Mouse (Mus musculus) hindbrain, embryonic 15.5 days (tissue): Measurements from ENCODE around the gene Alms1. TPM values are rescaled to one million over a fixed set of nuclear protein-coding genes. Genes with fewer than 3 reads are reported as not detected.
A peak's percentile ranks its signal among the peaks of the same experiment; 100 is the strongest.

ENCODE experiments used
- ATAC-seq: fragments of 200-750 bp; cut with Nextera tagmentation; 2 replicates; pipeline ENCODE4 v1.8.0; 2017; ENCODE audit warnings: low read depth, moderate number of reproducible peaks, moderate TSS enrichment; ENCODE audit not compliant: low FRiP score
- H3K27ac ChIP-seq: fragments of 300-500 bp; sonication (generic); replicated peaks from 2 replicates; pipeline ENCODE4 v1.5.1; 2015; ENCODE audit warnings: mild to moderate bottlenecking, inconsistent platforms
- H3K27me3 ChIP-seq: fragments of 300-500 bp; sonication (generic); 2 replicates; pipeline ENCODE4 v1.6.1; 2015; ENCODE audit warnings: control low read depth, inconsistent platforms
- H3K36me3 ChIP-seq: fragments of 300-500 bp; sonication (generic); 2 replicates; pipeline ENCODE4 v1.6.1; 2015; ENCODE audit warnings: control low read depth, inconsistent platforms
- H3K4me1 ChIP-seq: fragments of 300-500 bp; sonication (generic); replicated peaks from 2 replicates; pipeline ENCODE4 v1.6.1; 2015; ENCODE audit warnings: control low read depth, inconsistent platforms
- H3K4me2 ChIP-seq: fragments of 300-500 bp; sonication (generic); 2 replicates; pipeline ENCODE4 v1.6.1; 2015; ENCODE audit warnings: moderate library complexity, mild to moderate bottlenecking, inconsistent platforms
- H3K4me3 ChIP-seq: fragments of 300-500 bp; sonication (generic); 2 replicates; pipeline ENCODE4 v1.5.1; 2015; ENCODE audit warnings: mild to moderate bottlenecking, inconsistent platforms
- H3K9ac ChIP-seq: fragments of 300-500 bp; sonication (generic); 2 replicates; pipeline ENCODE4 v1.6.1; 2015; ENCODE audit warnings: inconsistent platforms
- H3K9me3 ChIP-seq: fragments of 300-500 bp; sonication (generic); 2 replicates; pipeline ENCODE4 v1.6.1; 2016; ENCODE audit warnings: control low read depth, inconsistent platforms
- WGBS: fragments of 180-500 bp; shearing (Covaris S2); methylation state at CpG from one replicate; pipeline ENCODE4 v1.1.7; 2015; 5-methylcytosine and 5-hydroxymethylcytosine counted together
- polyA plus RNA-seq: library from polyadenylated mRNA; unstranded; fragments of >200 nt; fragmentation: Nextera tagmentation; extraction: Ambion mirVana; gene quantifications from 2 replicates; pipeline ENCODE4 v1.2.1, GENCODE M21; 2015

Alms1 gene
- 4.5 and 5.1 TPM in 2 replicates for polyA plus RNA-seq

DNA sequence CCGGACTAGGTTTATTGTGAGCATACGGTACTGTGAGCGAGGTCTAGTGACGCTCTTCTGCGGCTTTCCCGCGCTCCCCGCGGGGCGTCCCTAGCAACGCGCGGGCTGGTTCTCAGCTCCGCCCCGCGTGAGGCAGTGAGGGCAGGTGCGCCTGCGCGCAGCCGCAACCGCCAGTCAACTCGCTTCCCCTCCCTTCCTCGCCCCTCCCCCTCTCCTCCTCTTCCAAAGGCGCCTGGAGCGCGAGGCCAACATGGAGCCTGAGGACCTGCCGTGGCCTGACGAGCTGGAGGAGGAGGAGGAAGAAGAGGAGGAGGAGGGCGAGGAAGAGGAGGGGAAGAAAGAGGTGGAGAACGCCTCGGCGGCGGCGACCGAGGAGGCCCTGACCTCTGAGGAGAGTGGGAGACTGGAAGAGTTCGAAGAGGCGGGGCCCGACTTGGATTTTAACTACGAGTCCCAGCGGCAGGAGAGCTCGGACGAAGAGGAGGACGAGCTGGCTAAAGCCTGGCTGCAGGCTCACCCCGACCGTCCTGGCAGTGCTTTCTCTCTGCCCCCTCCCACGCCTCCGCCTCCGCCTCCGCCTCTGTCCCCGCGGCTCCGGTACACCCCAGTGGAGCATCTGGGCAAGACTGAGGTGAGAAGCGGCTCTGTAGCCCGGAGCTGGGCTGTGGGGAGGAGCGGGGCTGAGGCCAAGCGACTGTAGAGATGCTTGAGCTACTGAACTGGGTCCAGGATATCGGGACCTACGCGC, at the start of gene Alms1:
Gene Alms1 (plus strand): TSS at position 136 of the 748 bp plus-strand sequence.
- Histone ChIP-seq H3K27ac (peak within 1 kb of the TSS; percentile 92), H3K9ac (peak within 1 kb of the TSS; percentile 90), H3K9me3 (no peaks in the 10 kb centered on the region), H3K36me3 (no peaks in the 10 kb centered on the region), H3K27me3 (no peaks in the 10 kb centered on the region), H3K4me3 (peak within 1 kb of the TSS; percentile 99), H3K4me2 (peak within 1 kb of the TSS; percentile 71), H3K4me1 (peaks cover 28% of the 10 kb centered on the region)
- peak; percentile 98 for ATAC-seq
- under 1% methylated on average over 55 of the region's 59 CpGs for WGBS

- H3K27me3 ChIP-seq, result no peaks in the 10 kb centered on the region
- no peaks in the 10 kb centered on the region for H3K9me3 ChIP-seq
- H3K4me3 ChIP-seq, result no peak overlapping the region
- no peak overlapping the region for H3K27ac ChIP-seq
- no peak overlapping the region for H3K4me2 ChIP-seq
- no peak overlapping the region for H3K9ac ChIP-seq
- no peak for ATAC-seq
- H3K4me1 ChIP-seq, result no peaks in the 10 kb centered on the region
- H3K36me3 ChIP-seq, result no peaks in the 10 kb centered on the region
- 76% methylated on average over 10 of the region's 10 CpGs for WGBS
These were observed 43.8 kb upstream of the Alms1 start for GRCm38 (mm10) chr6:85543351-85544175.

GRCm38 (mm10) chr6:85544251-85544881, 43.0 kb upstream of the Alms1 start:
- H3K27ac ChIP-seq, result no peak overlapping the region
- H3K36me3 ChIP-seq, result no peaks in the 10 kb centered on the region
- H3K4me1 ChIP-seq, result no peaks in the 10 kb centered on the region
- H3K9ac ChIP-seq, result no peak overlapping the region
- 62% methylated on average over 13 of the region's 13 CpGs for WGBS
- no peak for ATAC-seq
- H3K9me3 ChIP-seq, result no peaks in the 10 kb centered on the region
- H3K4me2 ChIP-seq, result peak overlapping the region; percentile 35
- no peaks in the 10 kb centered on the region for H3K27me3 ChIP-seq
- H3K4me3 ChIP-seq, result no peak overlapping the region

GRCm38 (mm10) chr6:85547642-85548041, 39.7 kb upstream of the Alms1 start:
- H3K4me2 ChIP-seq, result no peak overlapping the region
- ATAC-seq, result no peak
- no peaks in the 10 kb centered on the region for H3K27me3 ChIP-seq
- no peak overlapping the region for H3K27ac ChIP-seq
- WGBS, result 89% methylated on average over 5 of the region's 5 CpGs
- H3K4me1 ChIP-seq, result no peaks in the 10 kb centered on the region
- H3K9ac ChIP-seq, result no peak overlapping the region
- H3K9me3 ChIP-seq, result no peaks in the 10 kb centered on the region
- H3K4me3 ChIP-seq, result no peak overlapping the region
- H3K36me3 ChIP-seq, result no peaks in the 10 kb centered on the region

DNA sequence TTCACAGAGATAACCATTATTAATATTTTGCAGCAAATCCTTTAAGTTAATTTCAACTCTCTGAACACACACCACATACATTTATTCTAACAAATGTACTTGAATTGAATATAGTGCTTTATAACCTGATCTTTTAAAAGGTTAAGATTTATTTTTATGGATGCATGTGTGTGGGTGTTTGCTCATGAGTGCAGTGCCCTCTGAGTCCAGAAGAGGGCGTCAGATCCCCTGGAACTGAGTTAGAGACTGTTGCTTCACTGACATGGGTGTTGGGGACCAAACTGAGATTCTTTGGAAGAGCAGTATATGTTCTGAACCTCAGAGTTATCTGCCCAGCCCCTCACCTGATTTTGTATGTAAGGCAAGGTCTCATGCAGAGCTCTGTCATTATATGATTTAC, 25.0 kb upstream of the Alms1 start:
- Histone ChIP-seq H3K27me3 (no peaks in the 10 kb centered on the region), H3K4me2 (no peak overlapping the region), H3K27ac (no peak overlapping the region), H3K36me3 (no peaks in the 10 kb centered on the region), H3K4me3 (no peak overlapping the region), H3K9ac (no peak overlapping the region), H3K9me3 (no peaks in the 10 kb centered on the region), H3K4me1 (no peaks in the 10 kb centered on the region)
- WGBS, result 39% methylated on average over 1 of the region's 1 CpGs
- ATAC-seq, result no peak

DNA sequence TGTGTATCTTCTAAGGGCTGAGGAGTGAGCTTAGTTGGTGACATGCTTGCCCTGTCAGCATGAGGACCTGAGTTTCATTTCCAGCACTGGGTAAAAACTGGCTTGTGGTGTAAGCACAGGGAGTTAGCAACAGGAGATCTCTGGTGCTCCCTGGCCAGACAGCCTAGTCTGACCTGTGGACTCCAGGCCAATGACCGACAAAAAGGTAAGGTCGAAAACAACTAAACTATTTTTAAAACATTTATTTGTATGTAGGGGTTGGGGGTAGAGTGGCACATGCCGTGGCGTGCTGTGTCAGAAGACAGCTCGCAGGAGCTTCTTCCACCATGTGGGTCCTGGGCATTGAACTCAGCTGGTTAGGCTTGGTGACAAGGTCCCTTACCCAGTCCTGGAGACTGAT, 14.5 kb upstream of the Alms1 start:
- 91% methylated on average over 5 of the region's 5 CpGs for WGBS
- ATAC-seq, result no peak

GRCm38 (mm10) chr6:85581688-85582087, 5.6 kb upstream of the Alms1 start:
- ATAC-seq, result no peak
- H3K27ac ChIP-seq, result no peak overlapping the region
- H3K4me2 ChIP-seq, result no peak overlapping the region
- H3K9ac ChIP-seq, result no peak overlapping the region
- H3K36me3 ChIP-seq, result no peaks in the 10 kb centered on the region
- H3K9me3 ChIP-seq, result no peaks in the 10 kb centered on the region
- H3K27me3 ChIP-seq, result no peaks in the 10 kb centered on the region
- 89% methylated on average over 5 of the region's 5 CpGs for WGBS
- no peak overlapping the region for H3K4me3 ChIP-seq
- H3K4me1 ChIP-seq, result no peaks in the 10 kb centered on the region

More for the DNA sequence above, 14.5 kb upstream of the Alms1 start:
- H3K9me3 ChIP-seq, result no peaks in the 10 kb centered on the region
- H3K4me2 ChIP-seq, result no peak overlapping the region
- H3K27me3 ChIP-seq, result no peaks in the 10 kb centered on the region
- no peaks in the 10 kb centered on the region for H3K36me3 ChIP-seq
- H3K4me3 ChIP-seq, result no peak overlapping the region
- no peaks in the 10 kb centered on the region for H3K4me1 ChIP-seq
- no peak overlapping the region for H3K27ac ChIP-seq
- no peak overlapping the region for H3K9ac ChIP-seq

GRCm38 (mm10) chr6:85584612-85585011, 2.7 kb upstream of the Alms1 start:
- Histone ChIP-seq H3K4me3 (no peak overlapping the region), H3K27ac (no peak overlapping the region), H3K4me2 (no peak overlapping the region), H3K27me3 (no peaks in the 10 kb centered on the region), H3K4me1 (peaks cover 18% of the 10 kb centered on the region), H3K9me3 (no peaks in the 10 kb centered on the region), H3K9ac (no peak overlapping the region), H3K36me3 (no peaks in the 10 kb centered on the region)
- WGBS, result 90% methylated on average over 4 of the region's 4 CpGs
- ATAC-seq, result no peak

GRCm38 (mm10) chr6:85586805-85587367, 445 bp upstream of the Alms1 start:
- no peak; the same call in 1 of the 2 replicates for ATAC-seq
- H3K9ac ChIP-seq, result peak overlapping the region; percentile 90; the same call in 1 of the 2 replicates
- peaks cover 28% of the 10 kb centered on the region for H3K4me1 ChIP-seq
- peak overlapping the region; percentile 99 for H3K4me3 ChIP-seq
- H3K4me2 ChIP-seq, result peak overlapping the region; percentile 71
- no peaks in the 10 kb centered on the region for H3K9me3 ChIP-seq
- no peaks in the 10 kb centered on the region for H3K27me3 ChIP-seq
- WGBS, result 24% methylated on average over 9 of the region's 9 CpGs
- no peaks in the 10 kb centered on the region for H3K36me3 ChIP-seq
- H3K27ac ChIP-seq, result peak overlapping the region; percentile 92

DNA sequence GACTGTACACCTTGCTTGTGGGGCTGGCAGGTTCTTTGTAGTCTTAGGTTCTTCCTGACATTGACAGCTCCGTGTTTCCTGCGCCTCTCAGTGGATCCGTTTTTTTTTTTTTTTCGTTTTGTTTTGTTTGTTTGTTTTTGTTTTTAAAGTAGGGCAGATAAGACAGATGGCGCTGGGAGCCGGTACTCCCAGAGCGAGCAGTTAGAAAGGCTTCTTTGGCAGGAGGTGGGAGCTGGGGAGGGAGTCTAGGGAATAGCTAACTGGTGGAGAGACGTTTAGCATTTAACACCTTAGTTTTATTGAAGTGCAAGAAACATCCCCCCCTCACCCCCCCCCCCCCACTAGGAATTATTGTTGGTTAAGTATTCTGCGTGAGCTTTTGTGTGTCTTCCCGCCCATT, 833 bp downstream of the Alms1 start:
- no peaks in the 10 kb centered on the region for H3K9me3 ChIP-seq
- ATAC-seq, result no peak
- H3K36me3 ChIP-seq, result no peaks in the 10 kb centered on the region
- H3K27me3 ChIP-seq, result no peaks in the 10 kb centered on the region
- peak overlapping the region; percentile 99 for H3K4me3 ChIP-seq
- peak overlapping the region; percentile 92 for H3K27ac ChIP-seq
- H3K9ac ChIP-seq, result peak overlapping the region; percentile 90
- peak overlapping the region; percentile 71 for H3K4me2 ChIP-seq
- peaks cover 28% of the 10 kb centered on the region for H3K4me1 ChIP-seq
- 0% methylated on average over 10 of the region's 10 CpGs for WGBS

DNA sequence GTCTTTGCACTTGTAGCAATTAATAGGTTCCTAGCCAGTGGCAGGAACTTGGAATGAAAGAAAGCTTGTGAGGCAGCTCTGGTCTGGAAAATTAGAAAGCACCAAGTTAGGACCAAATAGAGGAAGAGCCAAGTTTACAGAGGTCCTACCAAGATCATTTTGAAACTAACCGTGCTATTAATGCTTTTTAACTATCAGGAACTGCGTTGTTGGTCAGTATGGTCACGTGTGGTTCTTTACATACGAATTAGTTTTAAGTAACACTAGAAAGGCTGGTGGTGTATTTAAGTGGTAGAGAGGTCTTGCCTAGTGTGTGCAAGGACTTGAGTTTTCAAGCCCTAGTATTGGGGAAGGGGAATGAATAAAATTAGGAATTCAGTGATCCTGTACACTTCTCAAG, 1.2 kb downstream of the Alms1 start:
- 4% methylated on average over 4 of the region's 4 CpGs for WGBS
- Histone ChIP-seq H3K4me2 (peak overlapping the region; percentile 71), H3K9ac (peak overlapping the region; percentile 90), H3K4me3 (peak overlapping the region; percentile 99), H3K27me3 (no peaks in the 10 kb centered on the region), H3K27ac (peak overlapping the region; percentile 92; the same call in 1 of the 2 replicates), H3K4me1 (peaks cover 28% of the 10 kb centered on the region), H3K9me3 (no peaks in the 10 kb centered on the region), H3K36me3 (no peaks in the 10 kb centered on the region)
- no peak for ATAC-seq
